Mouse (Mus musculus) hindbrain, embryonic 16.5 days (tissue): ENCODE data around the gene Esrrg. TPM values are rescaled to one million over a fixed set of nuclear protein-coding genes. Genes with fewer than 3 reads are reported as not detected.

Experiments
- ATAC-seq: fragments of 200-750 bp; cut with Nextera tagmentation; 2 replicates; pipeline ENCODE4 v1.8.0; 2017; ENCODE audit warnings: moderate TSS enrichment, moderate library complexity
- H3K27ac ChIP-seq: fragments of 300-500 bp; sonication (generic); 2 replicates; pipeline ENCODE4 v1.5.1; 2014; ENCODE audit warnings: low read depth, mild to moderate bottlenecking, control low read depth, low read length, moderate library complexity
- H3K27me3 ChIP-seq: fragments of 300-500 bp; sonication (generic); replicated peaks from 2 replicates; pipeline ENCODE4 v1.6.1; 2014; ENCODE audit warnings: low read length; ENCODE audit not compliant: control insufficient read depth, insufficient read depth
- H3K36me3 ChIP-seq: fragments of 300-500 bp; sonication (generic); 2 replicates; pipeline ENCODE4 v1.6.1; 2014; ENCODE audit warnings: mild to moderate bottlenecking, low read length, moderate library complexity, mixed read lengths; ENCODE audit not compliant: control insufficient read depth, insufficient read depth
- H3K4me1 ChIP-seq: fragments of 300-500 bp; sonication (generic); 2 replicates; pipeline ENCODE4 v1.6.1; 2014; ENCODE audit warnings: low read depth, low read length; ENCODE audit not compliant: control insufficient read depth, insufficient read depth
- H3K4me2 ChIP-seq: fragments of 300-500 bp; sonication (generic); 2 replicates; pipeline ENCODE4 v1.6.1; 2014; ENCODE audit warnings: mild to moderate bottlenecking, low read length, control low read depth, moderate library complexity
- H3K4me3 ChIP-seq: fragments of 300-500 bp; sonication (generic); 2 replicates; pipeline ENCODE4 v1.5.1; 2014; ENCODE audit warnings: mild to moderate bottlenecking, low read length, control low read depth, moderate library complexity
- H3K9ac ChIP-seq: fragments of 300-500 bp; sonication (generic); 2 replicates; pipeline ENCODE4 v1.6.1; 2014; ENCODE audit warnings: low read depth, mild to moderate bottlenecking, control low read depth, low read length, moderate library complexity
- H3K9me3 ChIP-seq: fragments of 300-500 bp; sonication (generic); 2 replicates; pipeline ENCODE4 v1.6.1; 2014; ENCODE audit warnings: mild to moderate bottlenecking, low read length, moderate library complexity; ENCODE audit not compliant: control insufficient read depth
- WGBS: fragments of 180-500 bp; shearing (Covaris S2); extraction: QIAGEN DNeasy Blood & Tissue Kit; methylation state at CpG from one replicate; pipeline ENCODE4 v1.1.7; 2014; 5-methylcytosine and 5-hydroxymethylcytosine counted together
- polyA plus RNA-seq: library from polyadenylated mRNA; unstranded; fragments of >200 nt; fragmentation: Nextera tagmentation; extraction: Ambion mirVana; gene quantifications from 2 replicates; pipeline ENCODE4 v1.2.1, GENCODE M21; 2015

Esrrg gene
- polyA plus RNA-seq, 1 experiment from 2014 or later: 38.6 TPM

DNA sequence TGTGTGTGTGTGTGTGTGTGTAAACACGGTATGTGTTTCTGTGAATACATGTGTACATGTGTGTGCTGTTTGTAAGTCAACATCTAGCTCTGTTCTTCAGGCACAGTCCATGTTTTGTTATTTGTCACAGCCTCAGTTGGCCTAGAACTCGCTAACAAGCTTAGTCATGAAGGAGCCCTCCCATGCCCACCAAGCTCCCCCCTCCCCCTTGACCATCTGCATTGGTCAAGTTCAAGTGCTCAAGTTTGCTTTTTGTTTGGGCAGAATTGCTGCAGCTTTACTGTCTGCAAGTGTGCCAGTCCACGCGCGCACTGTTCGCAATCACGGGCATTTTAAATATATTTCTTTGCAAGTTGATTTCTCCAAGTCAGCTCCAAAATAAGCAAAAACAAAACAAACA lies 298.8 kb downstream of the Esrrg start:
- Histone ChIP-seq H3K9me3 (no peaks in the 10 kb centered on the region), H3K4me2 (no peak overlapping the region), H3K4me3 (no peak overlapping the region), H3K27ac (no peak overlapping the region), H3K9ac (no peak overlapping the region), H3K27me3 (no peaks in the 10 kb centered on the region), H3K36me3 (no peaks in the 10 kb centered on the region), H3K4me1 (no peaks in the 10 kb centered on the region)
- no peak for ATAC-seq
- 56% methylated on average over 7 of the region's 7 CpGs for WGBS

DNA sequence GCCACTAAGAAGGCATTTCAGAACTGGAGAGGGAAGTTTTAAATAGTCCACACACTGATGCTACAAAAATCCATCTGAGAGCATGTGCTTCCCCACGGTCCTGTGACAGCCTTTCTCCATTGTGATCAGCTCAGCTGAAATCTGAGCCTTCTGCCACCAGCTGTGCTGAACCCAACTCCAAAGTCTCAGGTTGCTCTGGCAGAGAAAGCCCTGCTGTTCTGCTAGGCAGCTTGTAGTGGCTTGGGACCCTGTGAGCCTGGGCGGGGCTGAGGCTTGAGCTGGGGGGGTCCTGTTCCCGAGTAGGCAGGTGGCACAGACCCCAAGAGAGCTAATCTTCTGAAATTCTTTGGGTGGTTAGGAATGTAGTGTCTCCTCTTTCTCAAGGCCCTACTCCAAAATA lies 299.3 kb downstream of the Esrrg start:
- Histone ChIP-seq H3K4me1 (no peaks in the 10 kb centered on the region), H3K9ac (no peak overlapping the region), H3K27ac (no peak overlapping the region), H3K4me2 (no peak overlapping the region), H3K36me3 (no peaks in the 10 kb centered on the region), H3K9me3 (no peaks in the 10 kb centered on the region), H3K27me3 (no peaks in the 10 kb centered on the region), H3K4me3 (no peak overlapping the region)
- no peak for ATAC-seq
- WGBS: 10% methylated on average over 3 of the region's 3 CpGs

- no peaks in the 10 kb centered on the region for H3K27me3 ChIP-seq
- WGBS: 93% methylated on average over 7 of the region's 7 CpGs
These were observed 302.1 kb downstream of the Esrrg start for GRCm38 (mm10) chr1:187910718-187911117.

DNA sequence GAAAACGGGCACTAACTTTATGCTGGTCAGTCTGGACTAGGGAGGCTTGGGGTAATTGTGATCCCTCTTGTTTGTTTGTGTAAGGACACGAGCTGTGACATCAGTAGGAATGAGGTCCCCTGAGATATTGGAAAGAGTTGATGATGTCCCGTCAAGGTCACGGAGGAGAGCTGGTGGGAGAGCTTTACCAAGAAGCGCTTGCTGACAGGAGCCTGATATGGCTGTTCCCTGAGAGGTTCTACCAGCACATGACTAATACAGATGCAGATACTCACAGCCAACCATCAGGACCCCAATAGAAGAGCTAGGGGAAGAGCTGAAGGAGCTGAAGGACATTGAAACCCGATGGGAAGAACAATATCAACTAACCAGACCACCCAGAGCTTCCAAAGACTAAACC lies 302.6 kb downstream of the Esrrg start:
- WGBS: 87% methylated on average over 6 of the region's 6 CpGs
- no peaks in the 10 kb centered on the region for H3K27me3 ChIP-seq
- no peak overlapping the region for H3K9ac ChIP-seq
- H3K4me1 ChIP-seq: no peaks in the 10 kb centered on the region
- H3K27ac ChIP-seq: no peak overlapping the region
- no peak overlapping the region for H3K4me2 ChIP-seq
- no peak for ATAC-seq
- no peaks in the 10 kb centered on the region for H3K36me3 ChIP-seq
- no peaks in the 10 kb centered on the region for H3K9me3 ChIP-seq
- H3K4me3 ChIP-seq: no peak overlapping the region

More at GRCm38 (mm10) chr1:187910718-187911117, 302.1 kb downstream of the Esrrg start:
- Histone ChIP-seq H3K9me3 (no peaks in the 10 kb centered on the region), H3K4me2 (no peak overlapping the region), H3K9ac (no peak overlapping the region), H3K36me3 (no peaks in the 10 kb centered on the region), H3K4me3 (no peak overlapping the region), H3K27ac (no peak overlapping the region), H3K4me1 (no peaks in the 10 kb centered on the region)
- ATAC-seq: no peak

- Histone ChIP-seq H3K27me3 (no peaks in the 10 kb centered on the region), H3K4me1 (no peaks in the 10 kb centered on the region), H3K9ac (no peak overlapping the region), H3K4me3 (no peak overlapping the region), H3K27ac (no peak overlapping the region), H3K9me3 (no peaks in the 10 kb centered on the region), H3K36me3 (no peaks in the 10 kb centered on the region), H3K4me2 (no peak overlapping the region)
- ATAC-seq: no peak
- WGBS: 36% methylated on average over 6 of the region's 6 CpGs
These were observed 309.7 kb downstream of the Esrrg start for GRCm38 (mm10) chr1:187918303-187918702.

GRCm38 (mm10) chr1:187918939-187919338 lies 310.3 kb downstream of the Esrrg start:
- Histone ChIP-seq H3K9ac (no peak overlapping the region), H3K4me3 (no peak overlapping the region), H3K4me2 (no peak overlapping the region), H3K27me3 (no peaks in the 10 kb centered on the region), H3K36me3 (no peaks in the 10 kb centered on the region), H3K9me3 (no peaks in the 10 kb centered on the region), H3K27ac (no peak overlapping the region), H3K4me1 (no peaks in the 10 kb centered on the region)
- 97% methylated on average over 4 of the region's 4 CpGs for WGBS
- no peak for ATAC-seq

DNA sequence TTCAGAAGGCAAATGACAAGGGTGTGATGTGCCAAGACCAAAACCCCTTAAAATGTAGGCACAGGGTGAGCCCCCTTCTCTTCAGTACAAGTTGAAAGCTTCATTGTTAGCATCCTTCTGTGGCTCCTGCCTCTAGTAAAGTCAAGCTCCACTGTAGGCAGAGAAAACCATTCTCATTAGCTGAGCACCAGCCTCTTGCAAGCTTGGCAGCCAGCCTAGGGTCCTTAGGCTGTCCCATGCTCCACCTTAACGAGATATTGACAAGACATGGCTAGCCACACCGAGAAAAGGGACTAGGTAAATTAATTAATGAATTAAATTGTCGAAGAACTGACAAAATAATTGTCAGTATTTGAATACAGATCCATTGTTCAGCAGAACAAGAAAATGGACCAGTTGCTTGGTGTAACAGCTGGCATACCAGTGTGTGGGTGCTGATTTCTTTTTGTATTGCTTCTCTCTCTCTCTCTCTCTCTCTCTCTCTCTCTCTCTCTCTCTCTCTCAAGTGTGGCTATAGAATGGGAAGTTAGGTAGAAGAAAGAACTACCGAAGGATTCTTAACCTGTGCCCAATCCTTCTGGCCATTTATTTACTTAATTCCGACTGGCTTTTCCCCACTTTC lies 311.7 kb downstream of the Esrrg start:
- no peaks in the 10 kb centered on the region for H3K9me3 ChIP-seq
- H3K4me1 ChIP-seq: no peaks in the 10 kb centered on the region
- no peak overlapping the region for H3K4me2 ChIP-seq
- H3K27me3 ChIP-seq: no peaks in the 10 kb centered on the region
- ATAC-seq: no peak
- 58% methylated on average over 5 of the region's 5 CpGs for WGBS
- H3K36me3 ChIP-seq: no peaks in the 10 kb centered on the region
- H3K27ac ChIP-seq: no peak overlapping the region
- H3K4me3 ChIP-seq: no peak overlapping the region
- no peak overlapping the region for H3K9ac ChIP-seq

- H3K9ac ChIP-seq: no peak overlapping the region
- no peaks in the 10 kb centered on the region for H3K4me1 ChIP-seq
- no peaks in the 10 kb centered on the region for H3K9me3 ChIP-seq
- H3K4me2 ChIP-seq: no peak overlapping the region
- no peak overlapping the region for H3K4me3 ChIP-seq
- H3K27ac ChIP-seq: no peak overlapping the region
- 63% methylated on average over 3 of the region's 3 CpGs for WGBS
- no peaks in the 10 kb centered on the region for H3K27me3 ChIP-seq
- ATAC-seq: no peak
- no peaks in the 10 kb centered on the region for H3K36me3 ChIP-seq
These were observed 322.6 kb downstream of the Esrrg start for GRCm38 (mm10) chr1:187931146-187931545.

DNA sequence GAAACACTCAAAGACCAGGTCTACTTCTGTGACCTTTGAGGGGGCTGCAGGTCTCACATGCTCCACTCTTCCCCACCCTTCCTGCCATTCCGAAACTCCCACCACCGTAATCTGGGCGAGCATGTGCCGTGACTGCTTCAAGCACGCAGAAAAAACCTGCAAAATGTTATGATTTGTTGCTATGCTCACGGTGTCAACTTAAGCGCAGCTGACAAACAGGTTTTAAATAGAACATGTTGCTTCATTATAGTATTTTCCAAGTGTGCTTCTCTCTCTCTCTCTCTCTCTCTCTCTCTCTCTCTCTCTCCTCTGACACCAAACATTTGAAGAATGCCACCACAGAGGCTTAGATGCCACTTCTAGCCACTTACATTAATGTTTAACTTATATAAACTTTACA lies 330.1 kb downstream of the Esrrg start:
- no peak overlapping the region for H3K4me3 ChIP-seq
- no peaks in the 10 kb centered on the region for H3K4me1 ChIP-seq
- H3K4me2 ChIP-seq: no peak overlapping the region
- no peak overlapping the region for H3K9ac ChIP-seq
- no peaks in the 10 kb centered on the region for H3K9me3 ChIP-seq
- no peaks in the 10 kb centered on the region for H3K36me3 ChIP-seq
- H3K27me3 ChIP-seq: no peaks in the 10 kb centered on the region
- H3K27ac ChIP-seq: no peak overlapping the region
- WGBS: 91% methylated on average over 7 of the region's 7 CpGs
- no peak for ATAC-seq

- H3K27ac ChIP-seq: no peak overlapping the region
- no peak for ATAC-seq
- no peak overlapping the region for H3K4me3 ChIP-seq
- no peaks in the 10 kb centered on the region for H3K36me3 ChIP-seq
- H3K4me1 ChIP-seq: no peaks in the 10 kb centered on the region
- no peaks in the 10 kb centered on the region for H3K27me3 ChIP-seq
- H3K4me2 ChIP-seq: no peak overlapping the region
- 27% methylated on average over 4 of the region's 4 CpGs for WGBS
- no peak overlapping the region for H3K9ac ChIP-seq
- H3K9me3 ChIP-seq: no peaks in the 10 kb centered on the region
These were observed 330.5 kb downstream of the Esrrg start for GRCm38 (mm10) chr1:187939078-187939477.
